Mouse (Mus musculus) lung, adult 2 months (tissue): ENCODE data around the gene Washc2.

Experiments
- CTCF ChIP-seq: fragments of 200-500 bp; IDR thresholded peaks from 2 replicates; pipeline ENCODE4 v1.5.1; 2011; ENCODE audit warnings: mild to moderate bottlenecking, low read length, control low read depth; ENCODE audit not compliant: insufficient read depth
- POLR2A ChIP-seq: fragments of 200-500 bp; IDR thresholded peaks from 2 replicates; pipeline ENCODE4 v1.6.1; 2011; ENCODE audit warnings: low read depth, mild to moderate bottlenecking, control low read depth, low read length, borderline replicate concordance; ENCODE audit errors: extremely low read depth

- TF ChIP-seq CTCF (no peak), POLR2A (no peak)
These were observed 74.7 kb downstream of the Washc2 start for GRCm38 (mm10) chr6:116282546-116282945.
